Mouse (Mus musculus) macrophage (primary cell): Measurements from ENCODE around the gene Tescl. TPM values are rescaled to one million over a fixed set of nuclear protein-coding genes. Genes with fewer than 3 reads are reported as not detected.

ENCODE experiments used
- H3K27ac ChIP-seq: fragments of 350-480 bp; formaldehyde crosslinking; 2 replicates; pipeline ENCODE4 v1.9.0; 2021
- H3K36me3 ChIP-seq: fragments of 350-480 bp; formaldehyde crosslinking; 2 replicates; pipeline ENCODE4 v1.9.0; 2021; ENCODE audit errors: inconsistent target
- H3K4me3 ChIP-seq: fragments of 350-480 bp; formaldehyde crosslinking; 2 replicates; pipeline ENCODE4 v1.9.0; 2021; ENCODE audit errors: inconsistent target
- H3K79me2 ChIP-seq: fragments of 350-480 bp; formaldehyde crosslinking; 2 replicates; pipeline ENCODE4 v1.9.0; 2021; ENCODE audit errors: inconsistent target
- WGBS: methylation state at CpG from one replicate; pipeline ENCODE4 v1.1.7; 2026; ENCODE audit warnings: inconsistent platforms; ENCODE audit not compliant: missing documents; 5-methylcytosine and 5-hydroxymethylcytosine counted together
- polyA plus RNA-seq: library from polyadenylated mRNA; stranded (reverse); fragments of 250-400 nt; gene quantifications from 3 replicates; pipeline ENCODE4 v1.2.4, GENCODE M21; 2018; ENCODE audit warnings: inconsistent platforms

Gene Tescl
- polyA plus RNA-seq, 1 experiment from 2014 or later, result not detected

GRCm38 (mm10) chr7:24369731-24370541 lies 36.2 kb upstream of the Tescl start, which contains the start of gene Kcnn4:
Gene Kcnn4 (plus strand): TSS chr7:24370263.
- 21% methylated on average over 19 of the region's 23 CpGs for WGBS
- H3K36me3 ChIP-seq, result no peaks in the 10 kb centered on the region
- peak within 1 kb of the TSS; percentile 79 for H3K4me3 ChIP-seq
- H3K27ac ChIP-seq, result peak within 1 kb of the TSS; percentile 90
- peaks cover 35% of the 10 kb centered on the region for H3K79me2 ChIP-seq

GRCm38 (mm10) chr7:24368946-24369345 lies 35.2 kb upstream of the Tescl start:
- Histone ChIP-seq H3K36me3 (no peaks in the 10 kb centered on the region), H3K79me2 (peaks cover 28% of the 10 kb centered on the region), H3K27ac (no peak overlapping the region), H3K4me3 (no peak overlapping the region)
- WGBS, result 86% methylated on average over 7 of the region's 7 CpGs

- Histone ChIP-seq H3K79me2 (peaks cover 28% of the 10 kb centered on the region), H3K4me3 (no peak overlapping the region), H3K27ac (no peak overlapping the region), H3K36me3 (no peaks in the 10 kb centered on the region)
- WGBS, result 37% methylated on average over 4 of the region's 4 CpGs
Observed at GRCm38 (mm10) chr7:24368226-24368625, 34.5 kb upstream of the Tescl start.

- H3K27ac ChIP-seq, result no peak overlapping the region
- 78% methylated on average over 10 of the region's 15 CpGs for WGBS
- H3K79me2 ChIP-seq, result peaks cover 18% of the 10 kb centered on the region
- no peaks in the 10 kb centered on the region for H3K36me3 ChIP-seq
- no peak overlapping the region for H3K4me3 ChIP-seq
Observed at GRCm38 (mm10) chr7:24366716-24367632, 33.2 kb upstream of the Tescl start.

- Histone ChIP-seq H3K79me2 (peaks cover 3% of the 10 kb centered on the region), H3K36me3 (no peaks in the 10 kb centered on the region), H3K4me3 (no peak overlapping the region), H3K27ac (peak overlapping the region; percentile 52)
- WGBS, result 60% methylated on average over 5 of the region's 5 CpGs
Observed at GRCm38 (mm10) chr7:24365258-24366014, 31.7 kb upstream of the Tescl start.

- Histone ChIP-seq H3K27ac (peak overlapping the region; percentile 52), H3K79me2 (no peaks in the 10 kb centered on the region), H3K36me3 (no peaks in the 10 kb centered on the region), H3K4me3 (no peak overlapping the region)
- WGBS, result 23% methylated on average over 10 of the region's 10 CpGs
Observed at GRCm38 (mm10) chr7:24364827-24365226, 31.1 kb upstream of the Tescl start.

GRCm38 (mm10) chr7:24363228-24363627 lies 29.5 kb upstream of the Tescl start:
- H3K79me2 ChIP-seq, result no peaks in the 10 kb centered on the region
- H3K4me3 ChIP-seq, result no peak overlapping the region
- no peaks in the 10 kb centered on the region for H3K36me3 ChIP-seq
- 5% methylated on average over 5 of the region's 7 CpGs for WGBS
- no peak overlapping the region for H3K27ac ChIP-seq

- Histone ChIP-seq H3K36me3 (no peaks in the 10 kb centered on the region), H3K4me3 (no peak overlapping the region), H3K27ac (no peak overlapping the region), H3K79me2 (no peaks in the 10 kb centered on the region)
- WGBS, result 68% methylated on average over 4 of the region's 4 CpGs
Observed at GRCm38 (mm10) chr7:24361001-24361400, 27.3 kb upstream of the Tescl start.

- Histone ChIP-seq H3K36me3 (no peaks in the 10 kb centered on the region), H3K27ac (no peak overlapping the region), H3K4me3 (no peak overlapping the region), H3K79me2 (no peaks in the 10 kb centered on the region)
- WGBS, result 25% methylated on average over 9 of the region's 9 CpGs
Observed at GRCm38 (mm10) chr7:24359269-24359668, 25.5 kb upstream of the Tescl start.

- WGBS, result 48% methylated on average over 4 of the region's 4 CpGs
- Histone ChIP-seq H3K79me2 (no peaks in the 10 kb centered on the region), H3K4me3 (no peak overlapping the region)
Observed at GRCm38 (mm10) chr7:24357899-24358298, 24.2 kb upstream of the Tescl start.

GRCm38 (mm10) chr7:24356081-24356480 lies 22.3 kb upstream of the Tescl start:
- Histone ChIP-seq H3K4me3 (no peak overlapping the region), H3K79me2 (no peaks in the 10 kb centered on the region), H3K27ac (no peak overlapping the region), H3K36me3 (no peaks in the 10 kb centered on the region)
- WGBS, result 91% methylated on average over 10 of the region's 10 CpGs

More at GRCm38 (mm10) chr7:24357899-24358298, 24.2 kb upstream of the Tescl start:
- H3K27ac ChIP-seq, result no peak overlapping the region
- no peaks in the 10 kb centered on the region for H3K36me3 ChIP-seq

- WGBS, result 79% methylated on average over 6 of the region's 6 CpGs
- no peaks in the 10 kb centered on the region for H3K36me3 ChIP-seq
- no peaks in the 10 kb centered on the region for H3K79me2 ChIP-seq
- no peak overlapping the region for H3K27ac ChIP-seq
- no peak overlapping the region for H3K4me3 ChIP-seq
Observed at GRCm38 (mm10) chr7:24355646-24356045, 21.9 kb upstream of the Tescl start.

- H3K36me3 ChIP-seq, result no peaks in the 10 kb centered on the region
- no peak within 1 kb of the TSS for H3K4me3 ChIP-seq
- no peaks in the 10 kb centered on the region for H3K79me2 ChIP-seq
- WGBS, result 52% methylated on average over 5 of the region's 6 CpGs
- no peak within 1 kb of the TSS for H3K27ac ChIP-seq
Observed at GRCm38 (mm10) chr7:24348896-24349295, 15.2 kb upstream of the Tescl start, which contains the start of gene Lypd5. Gene Lypd5 (plus strand): TSS chr7:24349196.

GRCm38 (mm10) chr7:24346444-24346843 lies 12.7 kb upstream of the Tescl start:
- no peak overlapping the region for H3K4me3 ChIP-seq
- 79% methylated on average over 5 of the region's 5 CpGs for WGBS
- no peaks in the 10 kb centered on the region for H3K79me2 ChIP-seq
- H3K36me3 ChIP-seq, result no peaks in the 10 kb centered on the region
- no peak overlapping the region for H3K27ac ChIP-seq
